Mouse (Mus musculus) midbrain, embryonic 16.5 days (tissue): ENCODE results near the gene Mfsd10. TPM values are rescaled to one million over a fixed set of nuclear protein-coding genes. Genes with fewer than 3 reads are reported as not detected.
A peak's percentile ranks its signal among the peaks of the same experiment; 100 is the strongest.

Experiments used
- ATAC-seq: fragments of 200-750 bp; cut with Nextera tagmentation; 2 replicates; pipeline ENCODE4 v1.8.0; 2017; ENCODE audit warnings: moderate TSS enrichment
- H3K27ac ChIP-seq: fragments of 300-500 bp; sonication (generic); 2 replicates; pipeline ENCODE4 v1.5.1; 2014; ENCODE audit warnings: mild to moderate bottlenecking, low read length, mixed read lengths
- H3K27me3 ChIP-seq: fragments of 300-500 bp; sonication (generic); 2 replicates; pipeline ENCODE4 v1.6.1; 2014; ENCODE audit warnings: low read depth, low read length, mixed read lengths; ENCODE audit not compliant: control insufficient read depth, insufficient read depth
- H3K36me3 ChIP-seq: fragments of 300-500 bp; sonication (generic); 2 replicates; pipeline ENCODE4 v1.6.1; 2014; ENCODE audit warnings: mild to moderate bottlenecking, low read length, moderate library complexity, mixed read lengths; ENCODE audit not compliant: control insufficient read depth, insufficient read depth
- H3K4me1 ChIP-seq: fragments of 300-500 bp; sonication (generic); 2 replicates; pipeline ENCODE4 v1.6.1; 2014; ENCODE audit warnings: mild to moderate bottlenecking, low read length, mixed read lengths; ENCODE audit not compliant: control insufficient read depth, insufficient read depth
- H3K4me2 ChIP-seq: fragments of 300-500 bp; sonication (generic); 2 replicates; pipeline ENCODE4 v1.6.1; 2014; ENCODE audit warnings: mild to moderate bottlenecking, low read length, mixed read lengths
- H3K4me3 ChIP-seq: fragments of 300-500 bp; sonication (generic); 2 replicates; pipeline ENCODE4 v1.5.1; 2014; ENCODE audit warnings: low read depth, mild to moderate bottlenecking, low read length, moderate library complexity, mixed read lengths
- H3K9ac ChIP-seq: fragments of 300-500 bp; sonication (generic); 2 replicates; pipeline ENCODE4 v1.6.1; 2014; ENCODE audit warnings: low read depth, low read length, mixed read lengths
- H3K9me3 ChIP-seq: fragments of 300-500 bp; sonication (generic); replicated peaks from 2 replicates; pipeline ENCODE4 v1.6.1; 2014; ENCODE audit warnings: mild to moderate bottlenecking, low read length, mixed read lengths; ENCODE audit not compliant: control insufficient read depth, poor library complexity, severe bottlenecking
- WGBS: fragments of 180-500 bp; shearing (Covaris S2); extraction: QIAGEN DNeasy Blood & Tissue Kit; methylation state at CpG from one replicate; pipeline ENCODE4 v1.1.7; 2014; 5-methylcytosine and 5-hydroxymethylcytosine counted together
- polyA plus RNA-seq: library from polyadenylated mRNA; unstranded; fragments of >200 nt; fragmentation: Nextera tagmentation; extraction: Ambion mirVana; gene quantifications from 2 replicates; pipeline ENCODE4 v1.2.1, GENCODE M21; 2015

Mfsd10 gene
- polyA plus RNA-seq = 110 TPM in 2 replicates

- WGBS = under 1% methylated on average over 47 of the region's 48 CpGs
- Histone ChIP-seq H3K36me3 (peaks cover 25% of the 10 kb centered on the region), H3K27ac (peak within 1 kb of the TSS; percentile 93), H3K4me3 (peak within 1 kb of the TSS; percentile 45), H3K27me3 (no peaks in the 10 kb centered on the region), H3K9ac (peak within 1 kb of the TSS; percentile 87), H3K4me1 (peaks cover 11% of the 10 kb centered on the region), H3K4me2 (peak within 1 kb of the TSS; percentile 68), H3K9me3 (no peaks in the 10 kb centered on the region)
- ATAC-seq = peak; percentile 94
Observed at GRCm38 (mm10) chr5:34636481-34637287, at the start of gene Mfsd10. Gene Mfsd10, minus strand, starts transcription at chr5:34637212.

GRCm38 (mm10) chr5:34670280-34670679 lies 33.3 kb upstream of the Mfsd10 start:
- H3K9ac ChIP-seq = no peak overlapping the region
- ATAC-seq = no peak
- no peaks in the 10 kb centered on the region for H3K4me1 ChIP-seq
- H3K4me2 ChIP-seq = no peak overlapping the region
- no peak overlapping the region for H3K27ac ChIP-seq
- H3K9me3 ChIP-seq = no peaks in the 10 kb centered on the region
- WGBS = 79% methylated on average over 4 of the region's 4 CpGs
- H3K36me3 ChIP-seq = no peaks in the 10 kb centered on the region
- no peaks in the 10 kb centered on the region for H3K27me3 ChIP-seq
- H3K4me3 ChIP-seq = no peak overlapping the region

GRCm38 (mm10) chr5:34669493-34669892 lies 32.5 kb upstream of the Mfsd10 start:
- Histone ChIP-seq H3K27me3 (no peaks in the 10 kb centered on the region), H3K27ac (no peak overlapping the region), H3K9me3 (no peaks in the 10 kb centered on the region), H3K36me3 (no peaks in the 10 kb centered on the region), H3K4me2 (no peak overlapping the region), H3K4me3 (no peak overlapping the region), H3K9ac (no peak overlapping the region), H3K4me1 (no peaks in the 10 kb centered on the region)
- 80% methylated on average over 2 of the region's 2 CpGs for WGBS
- ATAC-seq = no peak

GRCm38 (mm10) chr5:34663231-34663630 lies 26.2 kb upstream of the Mfsd10 start:
- Histone ChIP-seq H3K4me2 (no peak overlapping the region), H3K36me3 (no peaks in the 10 kb centered on the region), H3K27me3 (no peaks in the 10 kb centered on the region), H3K27ac (no peak overlapping the region), H3K9me3 (no peaks in the 10 kb centered on the region), H3K4me1 (peaks cover 8% of the 10 kb centered on the region), H3K9ac (no peak overlapping the region), H3K4me3 (no peak overlapping the region)
- WGBS = 97% methylated on average over 2 of the region's 2 CpGs
- ATAC-seq = no peak

GRCm38 (mm10) chr5:34661909-34662308 lies 24.9 kb upstream of the Mfsd10 start:
- ATAC-seq = no peak
- Histone ChIP-seq H3K9me3 (no peaks in the 10 kb centered on the region), H3K36me3 (peaks cover 3% of the 10 kb centered on the region; the same call in 1 of the 2 replicates), H3K4me2 (no peak overlapping the region), H3K4me3 (no peak overlapping the region), H3K9ac (no peak overlapping the region), H3K27ac (no peak overlapping the region), H3K4me1 (peaks cover 8% of the 10 kb centered on the region), H3K27me3 (no peaks in the 10 kb centered on the region)
- WGBS = 84% methylated on average over 4 of the region's 4 CpGs

- Histone ChIP-seq H3K36me3 (peaks cover 9% of the 10 kb centered on the region; the same call in 1 of the 2 replicates), H3K4me3 (peak overlapping the region; percentile 59), H3K9ac (peak overlapping the region; percentile 73), H3K4me2 (peak overlapping the region; percentile 62), H3K27ac (peak overlapping the region; percentile 82), H3K4me1 (peaks cover 8% of the 10 kb centered on the region), H3K27me3 (no peaks in the 10 kb centered on the region), H3K9me3 (no peaks in the 10 kb centered on the region)
- WGBS = under 1% methylated on average over 57 of the region's 57 CpGs
- no peak for ATAC-seq
Observed at GRCm38 (mm10) chr5:34660591-34661130, 23.6 kb upstream of the Mfsd10 start.

- Histone ChIP-seq H3K27me3 (no peaks in the 10 kb centered on the region), H3K36me3 (peaks cover 9% of the 10 kb centered on the region; the same call in 1 of the 2 replicates), H3K4me3 (peak within 1 kb of the TSS; percentile 59), H3K9me3 (no peaks in the 10 kb centered on the region), H3K9ac (peak within 1 kb of the TSS; percentile 73), H3K4me1 (peaks cover 8% of the 10 kb centered on the region), H3K27ac (peak within 1 kb of the TSS; percentile 82), H3K4me2 (peak within 1 kb of the TSS; percentile 65)
- WGBS = under 1% methylated on average over 60 of the region's 60 CpGs
- peak; percentile 100 for ATAC-seq
Observed at GRCm38 (mm10) chr5:34659686-34660590, 22.9 kb upstream of the Mfsd10 start, which contains the start of the genes Nop14 and Grk4. Gene Nop14, minus strand, starts transcription at chr5:34660148. Gene Grk4, plus strand, starts transcription at chr5:34660379.

- no peak overlapping the region for H3K4me3 ChIP-seq
- no peaks in the 10 kb centered on the region for H3K27me3 ChIP-seq
- ATAC-seq = no peak
- H3K9ac ChIP-seq = no peak overlapping the region
- H3K4me1 ChIP-seq = peaks cover 8% of the 10 kb centered on the region
- no peak overlapping the region for H3K27ac ChIP-seq
- peaks cover 29% of the 10 kb centered on the region for H3K36me3 ChIP-seq
- WGBS = 96% methylated on average over 8 of the region's 8 CpGs
- H3K9me3 ChIP-seq = no peaks in the 10 kb centered on the region
- no peak overlapping the region for H3K4me2 ChIP-seq
Observed at GRCm38 (mm10) chr5:34657556-34657955, 20.5 kb upstream of the Mfsd10 start.
